Mouse (Mus musculus): ENCODE results near the gene Paqr8. TPM values are rescaled to one million over a fixed set of nuclear protein-coding genes. Genes with fewer than 3 reads are reported as not detected.

Gene Paqr8
- total and polyA plus RNA-seq, 3 experiments = 0.46 to 1.8 TPM; not detected in 1

GRCm38 (mm10) chr1:20921081-20921528 is 30.7 kb downstream of the Paqr8 start:
- Histone ChIP-seq H3K27ac (ENCODE audit: control insufficient read depth, low read depth, low read length) (no peak overlapping the region), H3K79me2 (ENCODE audit: control insufficient read depth, insufficient read depth, low read length, poor library complexity) (no peaks in the 10 kb centered on the region), H3K4me3 (ENCODE audit: control insufficient read depth in 1 of 2, insufficient read depth in 1 of 2, low read depth in 2 of 2, low read length in 2 of 2) (no peak overlapping the region), H3K9me3 (replicated peaks; ENCODE audit: insufficient read depth, low read length) (no peaks in the 10 kb centered on the region), H3K36me3 (ENCODE audit: control insufficient read depth in 1 of 2, insufficient read depth in 2 of 2, low read length in 2 of 2) (peaks cover 0 to 4% of the 10 kb centered on the region in 2 experiments; a peak in 1 of 4 replicates), H3K4me1 (ENCODE audit: control insufficient read depth in 1 of 2, insufficient read depth in 2 of 2, low read length in 2 of 2) (peaks cover 0 to 2% of the 10 kb centered on the region in 2 experiments; a peak in 2 of 4 replicates), H3K27me3 (ENCODE audit: control insufficient read depth in 1 of 2, insufficient read depth in 2 of 2, low read length in 2 of 2) (no peaks in the 10 kb centered on the region), H3K9ac (ENCODE audit: control insufficient read depth, low read depth, low read length, poor library complexity, severe bottlenecking) (no peak overlapping the region)
- DNase-seq (ENCODE audit: low read depth, low spot score) = no peak
- TF ChIP-seq MYB (IDR thresholded peaks at IDR 0.05; ENCODE audit: low read depth, low read length) (no peak), RCOR1 (IDR thresholded peaks at IDR 0.05; ENCODE audit: low read depth, low read length) (no peak), RAD21 (IDR thresholded peaks at IDR 0.05; ENCODE audit: low read depth, low read length) (no peak), HCFC1 (IDR thresholded peaks at IDR 0.05; ENCODE audit: low read depth, low read length) (no peak), SIN3A (IDR thresholded peaks at IDR 0.05; ENCODE audit: low read length) (no peak), POLR2A (IDR thresholded peaks at IDR 0.05; ENCODE audit: control insufficient read depth in 1 of 2, insufficient read depth in 1 of 2, low read depth in 1 of 2, low read length in 2 of 2, poor library complexity in 1 of 2) (no peak), MAX (IDR thresholded peaks at IDR 0.05; ENCODE audit: low read length) (no peak), EP300 (IDR thresholded peaks at IDR 0.05; ENCODE audit: low read depth in 1 of 2, low read length in 2 of 2) (no peak), SMC3 (IDR thresholded peaks at IDR 0.05; ENCODE audit: low read depth, low read length) (no peak), POLR2AphosphoS5 (IDR thresholded peaks at IDR 0.05; ENCODE audit: borderline replicate concordance, low read depth, low read length) (no peak)

DNA sequence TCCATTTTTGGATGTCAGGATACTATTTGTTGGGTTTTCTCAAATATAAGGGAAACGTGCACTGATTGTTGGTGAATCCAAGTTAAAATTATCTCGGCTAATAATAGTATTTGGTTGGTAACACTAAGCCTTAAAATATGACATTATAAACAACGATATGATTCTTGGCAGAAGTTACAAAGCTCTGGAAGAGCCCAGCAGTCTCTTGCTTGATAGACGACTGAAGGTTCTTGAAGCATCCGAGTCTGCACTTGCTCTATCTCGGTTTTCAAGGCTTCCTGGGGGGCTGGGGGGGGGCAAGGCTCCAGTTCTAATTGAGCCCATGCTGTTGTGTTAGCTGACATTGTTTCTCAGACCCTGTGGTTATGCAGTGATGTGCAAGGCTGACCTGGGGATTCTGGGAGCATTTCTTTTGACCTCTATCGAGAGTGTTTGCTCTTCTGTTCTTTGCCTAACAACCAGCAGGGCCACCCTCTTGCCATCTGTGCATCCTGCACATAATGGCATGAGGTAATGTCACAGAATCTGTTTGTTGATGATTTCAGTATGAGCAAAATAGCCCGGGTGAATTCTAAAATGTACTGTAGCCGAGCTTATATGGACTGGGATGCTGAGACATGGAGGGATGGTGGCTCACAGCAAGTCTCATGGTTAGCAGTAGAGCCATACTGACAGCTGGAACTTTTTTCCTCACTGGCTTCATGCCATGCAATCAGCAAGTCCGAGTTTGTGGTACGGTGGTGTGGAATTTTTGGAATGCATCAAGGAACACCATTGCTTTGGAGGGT is 32.4 kb downstream of the Paqr8 start:
- no peak overlapping the region for H3K27ac ChIP-seq (ENCODE audit: control insufficient read depth, low read depth, low read length)

More for the DNA sequence above, 32.4 kb downstream of the Paqr8 start:
- DNase-seq (ENCODE audit: low read depth, low spot score) = no peak
- Histone ChIP-seq H3K9ac (ENCODE audit: control insufficient read depth, low read depth, low read length, poor library complexity, severe bottlenecking) (no peak overlapping the region), H3K79me2 (ENCODE audit: control insufficient read depth, insufficient read depth, low read length, poor library complexity) (no peaks in the 10 kb centered on the region), H3K9me3 (replicated peaks; ENCODE audit: insufficient read depth, low read length) (no peaks in the 10 kb centered on the region), H3K4me3 (ENCODE audit: control insufficient read depth in 1 of 2, insufficient read depth in 1 of 2, low read depth in 2 of 2, low read length in 2 of 2) (no peak overlapping the region), H3K27me3 (ENCODE audit: control insufficient read depth in 1 of 2, insufficient read depth in 2 of 2, low read length in 2 of 2) (no peaks in the 10 kb centered on the region), H3K4me1 (ENCODE audit: control insufficient read depth in 1 of 2, insufficient read depth in 2 of 2, low read length in 2 of 2) (peaks cover 12 to 18% of the 10 kb centered on the region in 2 experiments), H3K36me3 (ENCODE audit: control insufficient read depth in 1 of 2, insufficient read depth in 2 of 2, low read length in 2 of 2) (peaks cover 0 to 16% of the 10 kb centered on the region in 2 experiments; a peak in 2 of 4 replicates)
- TF ChIP-seq RAD21 (IDR thresholded peaks at IDR 0.05; ENCODE audit: low read depth, low read length) (no peak), ELF1 (IDR thresholded peaks at IDR 0.05; ENCODE audit: low read depth, low read length) (no peak), CTCF (IDR thresholded peaks at IDR 0.05 in 2 of 3, conservative IDR thresholded peaks at IDR 0.05 in 1 of 3; ENCODE audit: control insufficient read depth in 1 of 3, insufficient read depth in 1 of 3, low read depth in 2 of 3, low read length in 3 of 3, poor library complexity in 1 of 3, severe bottlenecking in 1 of 3) (no peak), ZMIZ1 (IDR thresholded peaks at IDR 0.05; ENCODE audit: low read depth, low read length) (no peak), MEF2A (IDR thresholded peaks at IDR 0.05; ENCODE audit: extremely low read depth, insufficient replicate concordance, low read depth, low read length, poor library complexity, severe bottlenecking) (no peak), SIN3A (IDR thresholded peaks at IDR 0.05; ENCODE audit: low read length) (no peak), POLR2AphosphoS2 (IDR thresholded peaks at IDR 0.05; ENCODE audit: low read length) (no peak), USF2 (IDR thresholded peaks at IDR 0.05; ENCODE audit: borderline replicate concordance in 1 of 2, insufficient read depth in 1 of 2, low read depth in 1 of 2, low read length in 2 of 2) (no peak), MAFK (IDR thresholded peaks at IDR 0.05; ENCODE audit: borderline replicate concordance, low read depth, low read length) (no peak), JUND (IDR thresholded peaks at IDR 0.05; ENCODE audit: low read depth, low read length) (no peak), CHD2 (IDR thresholded peaks at IDR 0.05; ENCODE audit: low read length) (no peak), GABPA (IDR thresholded peaks at IDR 0.05; ENCODE audit: low read depth, low read length) (no peak), TCF12 (IDR thresholded peaks at IDR 0.05; ENCODE audit: low read depth, low read length) (no peak), KAT2A (conservative IDR thresholded peaks at IDR 0.05; ENCODE audit: low read depth, low read length) (no peak), HCFC1 (IDR thresholded peaks at IDR 0.05; ENCODE audit: low read depth, low read length) (no peak), GATA1 (IDR thresholded peaks at IDR 0.05; ENCODE audit: low read depth, low read length) (no peak), MYC (IDR thresholded peaks at IDR 0.05; ENCODE audit: low read depth, low read length) (no peak), SMC3 (IDR thresholded peaks at IDR 0.05; ENCODE audit: low read depth, low read length) (no peak)
